Mouse (Mus musculus) lung, embryonic 15.5 days (tissue): Measurements from ENCODE around the gene Asb15. TPM values are rescaled to one million over a fixed set of nuclear protein-coding genes. Genes with fewer than 3 reads are reported as not detected.
A peak's percentile ranks its signal among the peaks of the same experiment; 100 is the strongest.

Source experiments
- ATAC-seq: fragments of 200-750 bp; cut with Nextera tagmentation; 2 replicates; pipeline ENCODE4 v1.8.0; 2017; ENCODE audit warnings: moderate number of reproducible peaks, borderline replicate concordance; ENCODE audit not compliant: low FRiP score, low TSS enrichment; ENCODE audit errors: extremely low read depth
- H3K27ac ChIP-seq: fragments of 300-500 bp; sonication (generic); 2 replicates; pipeline ENCODE4 v1.5.1; 2015; ENCODE audit warnings: moderate library complexity, mild to moderate bottlenecking, inconsistent platforms
- H3K27me3 ChIP-seq: fragments of 300-500 bp; sonication (generic); 2 replicates; pipeline ENCODE4 v1.6.1; 2015; ENCODE audit warnings: inconsistent platforms
- H3K36me3 ChIP-seq: fragments of 300-500 bp; sonication (generic); 2 replicates; pipeline ENCODE4 v1.6.1; 2015; ENCODE audit warnings: inconsistent platforms
- H3K4me1 ChIP-seq: fragments of 300-500 bp; sonication (generic); 2 replicates; pipeline ENCODE4 v1.6.1; 2015; ENCODE audit warnings: inconsistent platforms
- H3K4me2 ChIP-seq: fragments of 300-500 bp; sonication (generic); 2 replicates; pipeline ENCODE4 v1.6.1; 2015; ENCODE audit warnings: inconsistent platforms, mild to moderate bottlenecking, moderate library complexity
- H3K4me3 ChIP-seq: fragments of 300-500 bp; sonication (generic); 2 replicates; pipeline ENCODE4 v1.5.1; 2015; ENCODE audit warnings: mild to moderate bottlenecking, inconsistent platforms
- H3K9ac ChIP-seq: fragments of 300-500 bp; sonication (generic); 2 replicates; pipeline ENCODE4 v1.6.1; 2015; ENCODE audit warnings: inconsistent platforms
- H3K9me3 ChIP-seq: fragments of 300-500 bp; sonication (generic); 2 replicates; pipeline ENCODE4 v1.6.1; 2016; ENCODE audit warnings: inconsistent platforms
- WGBS: fragments of 180-500 bp; shearing (Covaris S2); methylation state at CpG from one replicate; pipeline ENCODE4 v1.1.7; 2015; 5-methylcytosine and 5-hydroxymethylcytosine counted together
- polyA plus RNA-seq: library from polyadenylated mRNA; unstranded; fragments of >200 nt; fragmentation: Nextera tagmentation; extraction: Ambion mirVana; gene quantifications from 2 replicates; pipeline ENCODE4 v1.2.1, GENCODE M21; 2015

Gene Asb15
- polyA plus RNA-seq, 1 experiment from 2014 or later: not detected

GRCm38 (mm10) chr6:24569711-24570110 lies 41.8 kb downstream of the Asb15 start:
- no peak overlapping the region for H3K4me2 ChIP-seq
- WGBS: 81% methylated on average over 1 of the region's 1 CpGs
- no peaks in the 10 kb centered on the region for H3K4me1 ChIP-seq
- no peak overlapping the region for H3K27ac ChIP-seq
- no peaks in the 10 kb centered on the region for H3K9me3 ChIP-seq
- no peak overlapping the region for H3K9ac ChIP-seq
- no peaks in the 10 kb centered on the region for H3K27me3 ChIP-seq
- no peak overlapping the region for H3K4me3 ChIP-seq
- ATAC-seq: no peak
- H3K36me3 ChIP-seq: no peaks in the 10 kb centered on the region

- Histone ChIP-seq H3K9me3 (no peaks in the 10 kb centered on the region), H3K27me3 (no peaks in the 10 kb centered on the region), H3K27ac (no peak overlapping the region), H3K9ac (no peak overlapping the region), H3K36me3 (no peaks in the 10 kb centered on the region), H3K4me1 (no peaks in the 10 kb centered on the region), H3K4me3 (no peak overlapping the region), H3K4me2 (no peak overlapping the region)
- ATAC-seq: no peak
- WGBS: 59% methylated on average over 11 of the region's 11 CpGs
Measured at GRCm38 (mm10) chr6:24570278-24570677, 42.3 kb downstream of the Asb15 start.

- Histone ChIP-seq H3K4me3 (no peak overlapping the region), H3K27me3 (no peaks in the 10 kb centered on the region), H3K9me3 (no peaks in the 10 kb centered on the region), H3K9ac (no peak overlapping the region), H3K4me1 (no peaks in the 10 kb centered on the region), H3K36me3 (no peaks in the 10 kb centered on the region), H3K27ac (no peak overlapping the region), H3K4me2 (no peak overlapping the region)
- 44% methylated on average over 6 of the region's 6 CpGs for WGBS
- peak; percentile 55 for ATAC-seq
Measured at GRCm38 (mm10) chr6:24571126-24571525, 43.2 kb downstream of the Asb15 start.

- no peak overlapping the region for H3K4me3 ChIP-seq
- H3K27me3 ChIP-seq: no peaks in the 10 kb centered on the region
- no peak overlapping the region for H3K4me2 ChIP-seq
- H3K9me3 ChIP-seq: no peaks in the 10 kb centered on the region
- no peaks in the 10 kb centered on the region for H3K36me3 ChIP-seq
- ATAC-seq: no peak
- WGBS: 89% methylated on average over 14 of the region's 14 CpGs
- no peak overlapping the region for H3K27ac ChIP-seq
- no peak overlapping the region for H3K9ac ChIP-seq
- H3K4me1 ChIP-seq: no peaks in the 10 kb centered on the region
Measured at GRCm38 (mm10) chr6:24572431-24572830, 44.5 kb downstream of the Asb15 start.

GRCm38 (mm10) chr6:24573319-24573718 lies 45.4 kb downstream of the Asb15 start:
- Histone ChIP-seq H3K9ac (no peak overlapping the region), H3K4me1 (no peaks in the 10 kb centered on the region), H3K9me3 (no peaks in the 10 kb centered on the region), H3K27ac (no peak overlapping the region), H3K36me3 (no peaks in the 10 kb centered on the region), H3K4me2 (no peak overlapping the region), H3K27me3 (no peaks in the 10 kb centered on the region), H3K4me3 (no peak overlapping the region)
- no peak for ATAC-seq

GRCm38 (mm10) chr6:24583456-24583855 lies 55.5 kb downstream of the Asb15 start:
- WGBS: 75% methylated on average over 3 of the region's 3 CpGs
- no peak for ATAC-seq
- H3K27me3 ChIP-seq: no peaks in the 10 kb centered on the region
- no peak overlapping the region for H3K4me3 ChIP-seq
- H3K36me3 ChIP-seq: no peaks in the 10 kb centered on the region
- no peak overlapping the region for H3K4me2 ChIP-seq
- no peak overlapping the region for H3K9ac ChIP-seq
- no peak overlapping the region for H3K27ac ChIP-seq
- no peaks in the 10 kb centered on the region for H3K9me3 ChIP-seq
- peaks cover 22% of the 10 kb centered on the region for H3K4me1 ChIP-seq

GRCm38 (mm10) chr6:24585431-24586310 lies 57.7 kb downstream of the Asb15 start:
- no peaks in the 10 kb centered on the region for H3K36me3 ChIP-seq
- ATAC-seq: peak; percentile 44; the same call in 1 of the 2 replicates
- no peaks in the 10 kb centered on the region for H3K9me3 ChIP-seq
- peaks cover 22% of the 10 kb centered on the region for H3K4me1 ChIP-seq
- 19% methylated on average over 9 of the region's 10 CpGs for WGBS
- no peak overlapping the region for H3K9ac ChIP-seq
- H3K27ac ChIP-seq: peak overlapping the region; percentile 27; the same call in 1 of the 2 replicates
- H3K4me3 ChIP-seq: no peak overlapping the region
- H3K4me2 ChIP-seq: peak overlapping the region; percentile 0; the same call in 1 of the 2 replicates
- H3K27me3 ChIP-seq: no peaks in the 10 kb centered on the region

- H3K4me2 ChIP-seq: no peak overlapping the region
- peak; percentile 64; the same call in 1 of the 2 replicates for ATAC-seq
- no peaks in the 10 kb centered on the region for H3K36me3 ChIP-seq
- H3K9ac ChIP-seq: no peak overlapping the region
- no peaks in the 10 kb centered on the region for H3K27me3 ChIP-seq
- H3K9me3 ChIP-seq: no peaks in the 10 kb centered on the region
- peak overlapping the region; percentile 69 for H3K27ac ChIP-seq
- 15% methylated on average over 3 of the region's 3 CpGs for WGBS
- no peak overlapping the region for H3K4me3 ChIP-seq
- peaks cover 24% of the 10 kb centered on the region for H3K4me1 ChIP-seq
Measured at GRCm38 (mm10) chr6:24586885-24587284, 58.9 kb downstream of the Asb15 start.

GRCm38 (mm10) chr6:24590282-24590681 lies 62.3 kb downstream of the Asb15 start:
- peak overlapping the region; percentile 58; the same call in 1 of the 2 replicates for H3K27ac ChIP-seq
- no peak overlapping the region for H3K9ac ChIP-seq
- peaks cover 25% of the 10 kb centered on the region for H3K4me1 ChIP-seq
- no peaks in the 10 kb centered on the region for H3K9me3 ChIP-seq
- 72% methylated on average over 5 of the region's 5 CpGs for WGBS
- ATAC-seq: no peak
- no peaks in the 10 kb centered on the region for H3K36me3 ChIP-seq
- H3K4me3 ChIP-seq: no peak overlapping the region
- H3K4me2 ChIP-seq: no peak overlapping the region
- no peaks in the 10 kb centered on the region for H3K27me3 ChIP-seq

GRCm38 (mm10) chr6:24591525-24592218 lies 63.7 kb downstream of the Asb15 start:
- peak; percentile 85 for ATAC-seq
- 28% methylated on average over 10 of the region's 10 CpGs for WGBS
- H3K9ac ChIP-seq: no peak overlapping the region

GRCm38 (mm10) chr6:24597500-24597899 lies 69.6 kb downstream of the Asb15 start, which contains the start of gene Lmod2:
Gene Lmod2, plus strand, starts transcription at chr6:24597762.
- Histone ChIP-seq H3K27me3 (no peaks in the 10 kb centered on the region), H3K36me3 (no peaks in the 10 kb centered on the region), H3K9ac (no peak within 1 kb of the TSS), H3K27ac (no peak within 1 kb of the TSS), H3K4me2 (no peak within 1 kb of the TSS), H3K4me3 (no peak within 1 kb of the TSS), H3K4me1 (peaks cover 8% of the 10 kb centered on the region), H3K9me3 (no peaks in the 10 kb centered on the region)
- no peak; the same call in 1 of the 2 replicates for ATAC-seq
- whole genome bisulfite sequencing: 52% methylated on average over 10 of the region's 10 CpGs

More at GRCm38 (mm10) chr6:24591525-24592218, 63.7 kb downstream of the Asb15 start:
- H3K4me1 ChIP-seq: peaks cover 13% of the 10 kb centered on the region
- H3K27me3 ChIP-seq: no peaks in the 10 kb centered on the region
- H3K36me3 ChIP-seq: no peaks in the 10 kb centered on the region
- no peak overlapping the region for H3K4me3 ChIP-seq
- H3K27ac ChIP-seq: peak overlapping the region; percentile 49
- no peaks in the 10 kb centered on the region for H3K9me3 ChIP-seq
- H3K4me2 ChIP-seq: 0 out of 2 replicates have a peak overlapping the region, but pooled peaks have one; percentile 1

GRCm38 (mm10) chr6:24599179-24599578 lies 71.2 kb downstream of the Asb15 start:
- no peaks in the 10 kb centered on the region for H3K9me3 ChIP-seq
- no peak overlapping the region for H3K4me3 ChIP-seq
- no peak overlapping the region for H3K4me2 ChIP-seq
- peaks cover 8% of the 10 kb centered on the region for H3K4me1 ChIP-seq
- no peaks in the 10 kb centered on the region for H3K27me3 ChIP-seq
- no peaks in the 10 kb centered on the region for H3K36me3 ChIP-seq
- 85% methylated on average over 6 of the region's 6 CpGs for WGBS
- H3K27ac ChIP-seq: no peak overlapping the region
- ATAC-seq: no peak
- H3K9ac ChIP-seq: no peak overlapping the region
